Mouse (Mus musculus): ENCODE data around the gene Rgs10. TPM values are rescaled to one million over a fixed set of nuclear protein-coding genes. Genes with fewer than 3 reads are reported as not detected.

Rgs10 gene
- polyA plus RNA-seq, 1 experiment = not detected

GRCm38 (mm10) chr7:128416664-128417063 is 1.9 kb downstream of the Rgs10 start:
- Histone ChIP-seq H3K27ac (ENCODE audit: insufficient read depth, low read depth, low read length) (no peak overlapping the region), H3K4me3 (ENCODE audit: insufficient read depth, low read depth, low read length) (no peak overlapping the region), H3K4me1 (ENCODE audit: control insufficient read depth, insufficient read depth, low read length) (peaks cover 14% of the 10 kb centered on the region)
- TF ChIP-seq CTCF (IDR thresholded peaks at IDR 0.05; ENCODE audit: insufficient read depth, low read depth, low read length) (no peak), POLR2A (IDR thresholded peaks at IDR 0.05; ENCODE audit: insufficient read depth, low read depth, low read length) (no peak)
- 70% methylated on average over 6 of the region's 6 CpGs for WGBS

GRCm38 (mm10) chr7:128414433-128414832 is 4.1 kb downstream of the Rgs10 start:
- no peak overlapping the region for H3K27ac ChIP-seq (ENCODE audit: insufficient read depth, low read depth, low read length)
- no peak for TF ChIP-seq CTCF (IDR thresholded peaks at IDR 0.05; ENCODE audit: insufficient read depth, low read depth, low read length)
- no peak for TF ChIP-seq POLR2A (IDR thresholded peaks at IDR 0.05; ENCODE audit: insufficient read depth, low read depth, low read length)
- WGBS = 75% methylated on average over 8 of the region's 8 CpGs
- H3K4me3 ChIP-seq (ENCODE audit: insufficient read depth, low read depth, low read length) = no peak overlapping the region; the same call in 1 of the 2 replicates
- peaks cover 14% of the 10 kb centered on the region for H3K4me1 ChIP-seq (ENCODE audit: control insufficient read depth, insufficient read depth, low read length)

GRCm38 (mm10) chr7:128412071-128412833 is 6.3 kb downstream of the Rgs10 start:
- Histone ChIP-seq H3K27ac (ENCODE audit: insufficient read depth, low read depth, low read length) (no peak overlapping the region), H3K4me1 (ENCODE audit: control insufficient read depth, insufficient read depth, low read length) (0 out of 2 replicates have a peak, but pooled peaks cover 1% of the 10 kb centered on the region), H3K4me3 (ENCODE audit: insufficient read depth, low read depth, low read length) (no peak overlapping the region)
- WGBS = 80% methylated on average over 10 of the region's 10 CpGs
- TF ChIP-seq CTCF (IDR thresholded peaks at IDR 0.05; ENCODE audit: insufficient read depth, low read depth, low read length) (no peak), POLR2A (IDR thresholded peaks at IDR 0.05; ENCODE audit: insufficient read depth, low read depth, low read length) (no peak)

GRCm38 (mm10) chr7:128410708-128411413 is 7.7 kb downstream of the Rgs10 start:
- 84% methylated on average over 11 of the region's 11 CpGs for WGBS
- Histone ChIP-seq H3K4me1 (ENCODE audit: control insufficient read depth, insufficient read depth, low read length) (no peaks in the 10 kb centered on the region), H3K27ac (ENCODE audit: insufficient read depth, low read depth, low read length) (no peak overlapping the region), H3K4me3 (ENCODE audit: insufficient read depth, low read depth, low read length) (no peak overlapping the region)
- TF ChIP-seq POLR2A (IDR thresholded peaks at IDR 0.05; ENCODE audit: insufficient read depth, low read depth, low read length) (no peak), CTCF (IDR thresholded peaks at IDR 0.05; ENCODE audit: insufficient read depth, low read depth, low read length) (no peak)

GRCm38 (mm10) chr7:128408265-128408664 is 10.3 kb downstream of the Rgs10 start:
- no peak overlapping the region for H3K4me3 ChIP-seq (ENCODE audit: insufficient read depth, low read depth, low read length)
- TF ChIP-seq POLR2A (IDR thresholded peaks at IDR 0.05; ENCODE audit: insufficient read depth, low read depth, low read length) = no peak
- TF ChIP-seq CTCF (IDR thresholded peaks at IDR 0.05; ENCODE audit: insufficient read depth, low read depth, low read length) = no peak
- H3K27ac ChIP-seq (ENCODE audit: insufficient read depth, low read depth, low read length) = no peak overlapping the region
- H3K4me1 ChIP-seq (ENCODE audit: control insufficient read depth, insufficient read depth, low read length) = no peaks in the 10 kb centered on the region
- 89% methylated on average over 5 of the region's 5 CpGs for WGBS

DNA sequence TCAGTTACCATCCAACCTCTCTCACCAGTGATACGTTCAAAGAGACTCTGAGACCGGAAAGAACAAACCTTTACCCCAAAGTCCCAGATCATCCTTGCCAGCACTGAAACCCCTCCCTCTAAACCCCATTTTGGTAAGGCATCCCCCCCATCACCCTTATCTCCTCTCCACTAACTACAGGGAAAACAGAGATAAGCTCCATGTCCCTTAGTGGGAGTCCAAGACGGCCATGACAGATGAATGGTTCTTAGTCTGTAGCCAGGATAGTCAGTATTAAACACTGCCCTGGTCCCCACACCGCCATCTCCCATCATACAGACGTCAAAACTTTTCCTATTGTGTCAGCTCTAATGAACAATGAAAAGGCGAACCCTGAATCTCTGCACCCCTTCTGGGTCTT is 14.6 kb downstream of the Rgs10 start:
- no peak for TF ChIP-seq POLR2A (IDR thresholded peaks at IDR 0.05; ENCODE audit: insufficient read depth, low read depth, low read length)
- no peak for TF ChIP-seq CTCF (IDR thresholded peaks at IDR 0.05; ENCODE audit: insufficient read depth, low read depth, low read length)
- Histone ChIP-seq H3K4me1 (ENCODE audit: control insufficient read depth, insufficient read depth, low read length) (no peaks in the 10 kb centered on the region), H3K27ac (ENCODE audit: insufficient read depth, low read depth, low read length) (no peak overlapping the region), H3K4me3 (ENCODE audit: insufficient read depth, low read depth, low read length) (no peak overlapping the region)
- 94% methylated on average over 6 of the region's 6 CpGs for WGBS

GRCm38 (mm10) chr7:128403586-128403985 is 15.0 kb downstream of the Rgs10 start:
- Histone ChIP-seq H3K4me1 (ENCODE audit: control insufficient read depth, insufficient read depth, low read length) (no peaks in the 10 kb centered on the region), H3K27ac (ENCODE audit: insufficient read depth, low read depth, low read length) (no peak overlapping the region), H3K4me3 (ENCODE audit: insufficient read depth, low read depth, low read length) (no peak overlapping the region)
- TF ChIP-seq CTCF (IDR thresholded peaks at IDR 0.05; ENCODE audit: insufficient read depth, low read depth, low read length) = no peak
- TF ChIP-seq POLR2A (IDR thresholded peaks at IDR 0.05; ENCODE audit: insufficient read depth, low read depth, low read length) = no peak
- WGBS = 86% methylated on average over 6 of the region's 6 CpGs

DNA sequence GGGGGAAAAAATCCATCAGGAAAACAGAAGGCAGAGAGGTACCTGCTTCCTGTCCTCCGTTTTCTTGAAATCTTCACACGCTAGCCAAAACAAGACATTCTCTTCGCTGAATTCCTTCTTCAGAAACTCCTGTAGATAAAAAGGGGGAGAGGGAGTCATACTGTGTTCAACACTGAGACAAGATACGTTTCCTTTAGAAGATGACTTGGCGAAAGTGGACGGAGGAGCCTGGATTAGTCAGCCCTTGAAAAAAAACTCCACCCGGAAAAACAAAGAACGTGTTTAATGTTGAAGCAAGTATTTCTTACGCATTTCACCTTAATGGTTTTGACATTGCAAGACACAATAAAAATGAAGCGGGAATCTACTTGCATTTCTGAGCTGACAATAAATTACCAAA is 15.4 kb downstream of the Rgs10 start:
- 88% methylated on average over 10 of the region's 10 CpGs for WGBS
- no peak for TF ChIP-seq POLR2A (IDR thresholded peaks at IDR 0.05; ENCODE audit: insufficient read depth, low read depth, low read length)
- TF ChIP-seq CTCF (IDR thresholded peaks at IDR 0.05; ENCODE audit: insufficient read depth, low read depth, low read length) = no peak
- Histone ChIP-seq H3K4me1 (ENCODE audit: control insufficient read depth, insufficient read depth, low read length) (no peaks in the 10 kb centered on the region), H3K27ac (ENCODE audit: insufficient read depth, low read depth, low read length) (no peak overlapping the region), H3K4me3 (ENCODE audit: insufficient read depth, low read depth, low read length) (no peak overlapping the region)

GRCm38 (mm10) chr7:128402577-128402976 is 16.0 kb downstream of the Rgs10 start:
- Histone ChIP-seq H3K27ac (ENCODE audit: insufficient read depth, low read depth, low read length) (no peak overlapping the region), H3K4me3 (ENCODE audit: insufficient read depth, low read depth, low read length) (no peak overlapping the region), H3K4me1 (ENCODE audit: control insufficient read depth, insufficient read depth, low read length) (no peaks in the 10 kb centered on the region)
- WGBS = 93% methylated on average over 8 of the region's 8 CpGs
- no peak for TF ChIP-seq CTCF (IDR thresholded peaks at IDR 0.05; ENCODE audit: insufficient read depth, low read depth, low read length)
- TF ChIP-seq POLR2A (IDR thresholded peaks at IDR 0.05; ENCODE audit: insufficient read depth, low read depth, low read length) = no peak

Data from olfactory bulb, adult 2 months (tissue).